Comparison of ENCODE assay signal across 8 mouse cellular contexts in the genomic region with DNA sequence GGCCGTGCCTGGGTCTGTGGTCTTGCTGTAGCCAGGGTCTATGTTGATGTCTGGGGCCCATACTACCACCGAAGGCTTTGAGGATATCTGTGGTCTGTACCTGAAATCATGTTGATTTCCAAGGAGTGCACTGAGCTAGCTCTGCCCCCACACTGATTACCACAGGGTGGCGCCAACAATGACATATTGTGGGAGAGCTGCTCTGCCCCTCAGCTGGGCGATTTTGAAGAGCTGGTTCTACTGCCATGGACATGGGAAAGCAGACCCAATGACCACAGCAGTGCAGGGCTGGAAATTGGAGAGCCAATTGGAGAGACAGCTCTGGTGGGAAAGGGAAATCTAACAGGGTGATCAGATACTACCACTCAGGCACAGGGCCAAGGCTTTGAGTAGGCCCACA.
A peak's percentile ranks its signal among the peaks of the same experiment; 100 is the strongest.
DNase-seq lines count a peak whose midpoint lies in the region; ATAC-seq and TF ChIP-seq lines count a peak whose summit lies in the region.

No protein-coding gene starts in this region.

- 81% methylated on average over 4 of the region's 4 CpGs for WGBS in lung, postnatal 0 days
- 87% methylated on average over 4 of the region's 4 CpGs for WGBS in intestine, embryonic 15.5 days

- no peak overlapping the region for H3K4me2 ChIP-seq in lung, postnatal 0 days (replicated peaks; ENCODE audit: low read depth, low read length)
- H3K4me2 ChIP-seq in intestine, embryonic 15.5 days (replicated peaks), result no peak overlapping the region

- H3K9me3 ChIP-seq in lung, postnatal 0 days (ENCODE audit: low read length), result no peaks in the 10 kb centered on the region
- no peaks in the 10 kb centered on the region for H3K9me3 ChIP-seq in intestine, embryonic 15.5 days

- no peaks in the 10 kb centered on the region for H3K27me3 ChIP-seq in lung, postnatal 0 days (replicated peaks; ENCODE audit: insufficient read depth, low read length)
- H3K27me3 ChIP-seq in intestine, embryonic 15.5 days (replicated peaks), result no peaks in the 10 kb centered on the region

- H3K4me3 ChIP-seq in lung, postnatal 0 days (ENCODE audit: low read depth, low read length), result no peak overlapping the region
- H3K4me3 ChIP-seq in intestine, embryonic 15.5 days (replicated peaks), result no peak overlapping the region

- no peaks in the 10 kb centered on the region for H3K36me3 ChIP-seq in lung, postnatal 0 days (ENCODE audit: insufficient read depth, low read length)
- no peaks in the 10 kb centered on the region for H3K36me3 ChIP-seq in intestine, embryonic 15.5 days

- H3K27ac ChIP-seq in lung, postnatal 0 days (ENCODE audit: low read length), result no peak overlapping the region
- no peak overlapping the region for H3K27ac ChIP-seq in intestine, embryonic 15.5 days

- ATAC-seq in lung, postnatal 0 days, result no peak
- peak; percentile 62; the same call in 1 of the 2 replicates for ATAC-seq in megakaryocyte, adult 5-6 weeks (ENCODE audit: poor library complexity, severe bottlenecking)
- no peak for ATAC-seq in intestine, embryonic 15.5 days

- no peaks in the 10 kb centered on the region for H3K4me1 ChIP-seq in lung, postnatal 0 days (ENCODE audit: insufficient read depth, low read depth, low read length)
- H3K4me1 ChIP-seq in intestine, embryonic 15.5 days (replicated peaks), result no peaks in the 10 kb centered on the region

- peak; percentile 46 for TF ChIP-seq CTCF in lung, postnatal 0 days (IDR thresholded peaks at IDR 0.05)

- peak; percentile 7 for DNase-seq in gastrocnemius, postnatal 14 days
- DNase-seq in gastrocnemius, adult 8-10 months (ENCODE audit: low spot score in 2 of 2), result no peak
- DNase-seq in lung, postnatal 0 days (ENCODE audit: low spot score), result no peak
- DNase-seq in lung, adult 18-20 months, result no peak
- peak; percentile 5 to 20 for DNase-seq in adrenal gland, adult 18-20 months (ENCODE audit: low spot score in 2 of 2)
- no peak for DNase-seq in right cerebral cortex, postnatal 36 days (ENCODE audit: low spot score in 2 of 2)

- TF ChIP-seq EP300 in lung, postnatal 0 days (IDR thresholded peaks at IDR 0.05), result no peak

- no peak overlapping the region for H3K9ac ChIP-seq in lung, postnatal 0 days (replicated peaks; ENCODE audit: low read depth)
- no peak overlapping the region for H3K9ac ChIP-seq in intestine, embryonic 15.5 days

- intact Hi-C loops in gastrocnemius, postnatal 14 days (cut with DNase I; ENCODE audit: low total_unique reads), result no loop called here

Comparison
In these comparisons a context has a peak if more than half of its experiments do, and no peak if none do; other contexts are left out.
1. DNase-seq: peak in gastrocnemius, postnatal 14 days (single experiment) and adrenal gland, adult 18-20 months (2 of 2); none in gastrocnemius, adult 8-10 months (0 of 2), lung, postnatal 0 days (single experiment), lung, adult 18-20 months (0 of 2) and right cerebral cortex, postnatal 36 days (0 of 2).